Mouse (Mus musculus): Measurements from ENCODE around the gene Tatdn2.

GRCm38 (mm10) chr6:113719878-113720277, 23.0 kb downstream of the Tatdn2 start, which contains the start of gene Ghrl:
- TF ChIP-seq CTCF (IDR thresholded peaks at IDR 0.05; ENCODE audit: low read depth, low read length) (no peak), POLR2AphosphoS5 (IDR thresholded peaks at IDR 0.05; ENCODE audit: insufficient replicate concordance, low read depth, low read length) (no peak), GATA2 (IDR thresholded peaks at IDR 0.05; ENCODE audit: borderline replicate concordance, low read depth, low read length) (no peak)

Measured in G1E (cell line).